Mouse (Mus musculus) ovary, postnatal 14 days (tissue): ENCODE measurements at regions not wholly inside any gene's neighbourhood (a gene's known extent, or its start where the extent isn't known, plus 50 kb on each side); places are given as distances from the start of the nearest gene placed in this dataset.

Experiments used
- DNase-seq: peaks from one replicate; pipeline ENCODE4 v3.0.0; 2022; ENCODE audit warnings: low spot score

DNA sequence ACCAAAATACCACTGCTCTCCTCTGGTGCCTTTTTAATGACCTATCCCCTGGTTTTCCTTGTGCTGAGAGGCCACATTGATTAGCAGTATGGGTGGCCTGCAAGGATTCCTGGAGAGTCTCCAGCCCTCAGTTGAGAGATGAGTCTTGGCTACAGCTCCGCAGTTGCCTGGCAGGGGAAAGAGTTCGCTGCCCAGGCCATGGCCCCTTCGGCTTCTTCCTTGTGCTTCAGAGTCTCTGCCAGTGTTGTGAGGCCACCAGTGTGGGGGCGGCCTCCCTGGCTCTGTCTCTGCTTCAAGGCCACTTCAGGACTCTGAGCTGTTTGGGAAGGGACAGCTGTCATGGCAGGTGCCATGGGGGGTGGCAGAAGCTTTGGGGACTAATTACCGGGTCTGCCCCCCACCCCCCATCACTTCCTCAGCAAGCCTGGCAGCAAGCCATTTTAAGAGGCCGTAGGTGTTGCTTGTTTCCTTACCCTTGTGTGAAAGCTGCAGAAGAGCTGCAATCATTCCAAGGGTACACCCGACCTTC lies 85.8 kb upstream of the Gria1 start:
- no peak for DNase-seq

DNA sequence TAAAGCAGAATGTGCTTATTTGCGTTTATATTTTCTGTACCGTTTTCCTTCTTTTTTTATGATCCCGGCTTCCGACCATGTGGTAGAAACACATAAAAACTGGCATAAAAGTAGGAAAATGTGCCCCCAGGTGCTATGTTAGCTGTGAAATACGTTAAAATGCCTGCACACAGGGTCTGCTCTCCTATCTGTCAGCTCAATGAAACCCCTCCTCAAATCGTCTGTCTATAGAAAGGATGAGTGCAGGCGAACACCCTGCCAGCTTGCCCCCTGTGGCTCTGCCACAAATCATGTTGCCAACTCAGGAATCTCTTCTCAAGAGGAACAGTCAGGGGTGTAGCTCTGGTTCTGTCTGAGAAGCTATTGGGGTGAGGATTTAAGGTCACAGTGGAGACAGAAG lies 78.4 kb upstream of the Gria1 start:
- DNase-seq: no peak

DNA sequence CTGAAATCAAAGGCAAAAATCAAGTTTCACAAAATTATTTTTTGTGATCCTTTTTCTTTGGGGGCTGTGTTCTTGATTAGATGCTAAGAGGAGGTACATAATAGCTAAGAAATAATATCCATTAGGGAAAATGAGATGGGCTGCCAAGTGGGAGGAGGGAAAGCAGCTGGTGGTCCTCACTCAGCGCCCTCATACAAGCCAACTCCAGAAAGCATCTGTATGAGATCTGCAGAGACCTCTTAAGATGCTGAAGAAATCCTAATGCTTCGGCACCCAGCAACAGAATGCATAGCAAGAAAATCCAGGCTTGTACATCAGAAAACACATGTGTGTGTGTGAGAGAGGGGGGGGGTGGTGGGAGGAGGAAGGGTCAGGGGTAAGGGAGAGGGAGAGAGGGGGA lies 58.8 kb upstream of the Gria1 start:
- no peak for DNase-seq

DNA sequence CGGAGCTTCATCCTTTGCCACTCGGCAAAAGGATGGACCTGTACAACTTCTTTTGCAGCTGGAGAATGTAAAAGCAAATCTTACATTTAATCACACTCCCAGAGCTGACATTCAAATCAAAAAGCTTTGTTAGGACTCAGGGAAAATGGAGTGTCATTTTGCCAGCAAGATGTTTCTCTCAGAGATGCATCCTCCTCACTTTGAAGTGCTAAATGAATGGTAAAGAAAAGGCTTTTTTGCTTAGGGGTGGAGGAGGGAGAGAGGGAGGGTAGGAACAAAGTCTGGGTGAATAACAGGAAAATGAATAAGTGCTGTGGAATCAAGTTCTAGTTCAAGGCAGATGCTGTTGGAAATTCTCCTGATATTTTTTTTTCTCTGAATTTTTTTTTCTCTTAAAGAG lies 53.4 kb upstream of the Gria1 start:
- DNase-seq: no peak
